Mouse (Mus musculus): ENCODE data around the gene Plod3.

GRCm38 (mm10) chr5:136957250-136957649 lies 29.6 kb upstream of the Plod3 start:
- no peak for TF ChIP-seq CTCF (IDR thresholded peaks at IDR 0.05)
- no peak for TF ChIP-seq EP300 (IDR thresholded peaks at IDR 0.05)

Measured in lung, postnatal 0 days (tissue).